Mouse (Mus musculus) lung, embryonic 16.5 days (tissue): Measurements from ENCODE around the gene Nhsl1. TPM values are rescaled to one million over a fixed set of nuclear protein-coding genes. Genes with fewer than 3 reads are reported as not detected.
A peak's percentile ranks its signal among the peaks of the same experiment; 100 is the strongest.
"Not testable (repeated sequence)": the region's sequence is repeated elsewhere in the genome, so short reads cannot be mapped to it uniquely, and the experiment has no call there.

Source experiments
- ATAC-seq: fragments of 200-750 bp; cut with Nextera tagmentation; 2 replicates; pipeline ENCODE4 v1.8.0; 2017; ENCODE audit warnings: low read depth, mild to moderate bottlenecking, moderate library complexity
- H3K27ac ChIP-seq: fragments of 300-500 bp; sonication (generic); 2 replicates; pipeline ENCODE4 v1.5.1; 2014; ENCODE audit warnings: mild to moderate bottlenecking, control low read depth, low read length
- H3K27me3 ChIP-seq: fragments of 300-500 bp; sonication (generic); 2 replicates; pipeline ENCODE4 v1.6.1; 2014; ENCODE audit warnings: low read depth, low read length, mixed read lengths; ENCODE audit not compliant: control insufficient read depth, insufficient read depth
- H3K36me3 ChIP-seq: fragments of 300-500 bp; sonication (generic); 2 replicates; pipeline ENCODE4 v1.6.1; 2014; ENCODE audit warnings: low read length; ENCODE audit not compliant: control insufficient read depth, insufficient read depth
- H3K4me1 ChIP-seq: fragments of 300-500 bp; sonication (generic); replicated peaks from 2 replicates; pipeline ENCODE4 v1.6.1; 2014; ENCODE audit warnings: low read length, mixed read lengths; ENCODE audit not compliant: control insufficient read depth, insufficient read depth
- H3K4me2 ChIP-seq: fragments of 300-500 bp; sonication (generic); 2 replicates; pipeline ENCODE4 v1.6.1; 2014; ENCODE audit warnings: low read depth, low read length, control low read depth
- H3K4me3 ChIP-seq: fragments of 300-500 bp; sonication (generic); 2 replicates; pipeline ENCODE4 v1.5.1; 2014; ENCODE audit warnings: mild to moderate bottlenecking, low read length, control low read depth
- H3K9ac ChIP-seq: fragments of 300-500 bp; sonication (generic); 2 replicates; pipeline ENCODE4 v1.6.1; 2014; ENCODE audit warnings: low read length, control low read depth
- H3K9me3 ChIP-seq: fragments of 300-500 bp; sonication (generic); 2 replicates; pipeline ENCODE4 v1.6.1; 2016; ENCODE audit warnings: low read length; ENCODE audit not compliant: control insufficient read depth
- WGBS: fragments of 180-500 bp; shearing (Covaris S2); extraction: QIAGEN DNeasy Blood & Tissue Kit; methylation state at CpG from one replicate; pipeline ENCODE4 v1.1.7; 2014; 5-methylcytosine and 5-hydroxymethylcytosine counted together
- polyA plus RNA-seq: library from polyadenylated mRNA; unstranded; fragments of >200 nt; fragmentation: Nextera tagmentation; extraction: Ambion mirVana; gene quantifications from 2 replicates; pipeline ENCODE4 v1.2.1, GENCODE M21; 2015

Gene Nhsl1
- polyA plus RNA-seq, 1 experiment from 2014 or later = 4.6 TPM

DNA sequence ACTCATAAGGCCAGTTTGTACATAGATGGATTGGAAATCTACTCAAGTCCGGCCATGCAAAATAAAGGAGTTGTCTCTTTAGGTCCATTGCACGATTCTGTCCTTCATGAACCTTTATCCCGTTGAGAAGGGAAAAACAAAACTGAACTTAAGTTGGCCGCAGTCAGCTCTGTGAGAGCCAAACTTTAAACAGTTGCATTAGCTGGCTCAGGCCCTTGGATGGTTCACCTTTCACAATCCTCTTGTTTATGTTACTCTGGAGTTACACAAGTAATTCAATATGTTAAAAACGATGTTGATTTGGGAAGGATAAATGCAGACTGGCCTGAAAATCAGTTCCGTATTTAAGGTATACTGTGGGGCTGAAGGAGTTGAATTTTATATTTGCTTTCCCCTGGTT lies 116.7 kb downstream of the Nhsl1 start:
- 48% methylated on average over 6 of the region's 6 CpGs for WGBS
- H3K27ac ChIP-seq = peak overlapping the region; percentile 7; the same call in 1 of the 2 replicates

DNA sequence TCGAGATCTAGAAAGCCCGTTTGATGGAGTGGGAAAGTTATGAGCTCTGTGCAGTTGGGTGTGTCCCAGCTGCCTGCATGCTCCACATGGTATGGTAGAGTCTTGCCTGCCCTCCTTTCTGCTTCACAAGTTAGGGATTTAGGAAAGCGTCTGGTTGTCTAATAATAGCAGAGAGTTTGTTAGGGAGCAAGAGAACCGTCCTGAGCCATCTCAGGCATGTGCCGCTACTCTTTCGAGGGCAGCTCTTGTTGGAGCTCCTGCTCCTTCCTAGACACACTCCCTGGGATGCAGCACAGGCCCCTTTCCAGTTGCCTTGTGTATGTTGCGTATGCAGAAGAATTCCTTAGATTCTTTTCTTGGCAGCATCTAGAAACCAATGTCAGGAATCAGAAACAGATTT lies 117.2 kb downstream of the Nhsl1 start:
- no peaks in the 10 kb centered on the region for H3K27me3 ChIP-seq
- peak; percentile 51 for ATAC-seq
- 21% methylated on average over 7 of the region's 7 CpGs for WGBS
- no peak overlapping the region for H3K4me3 ChIP-seq
- no peaks in the 10 kb centered on the region for H3K9me3 ChIP-seq
- H3K4me2 ChIP-seq = no peak overlapping the region
- peaks cover 16% of the 10 kb centered on the region for H3K4me1 ChIP-seq
- H3K27ac ChIP-seq = peak overlapping the region; percentile 66
- H3K9ac ChIP-seq = no peak overlapping the region
- H3K36me3 ChIP-seq = no peaks in the 10 kb centered on the region

More for the DNA sequence above, 116.7 kb downstream of the Nhsl1 start:
- peaks cover 16% of the 10 kb centered on the region for H3K4me1 ChIP-seq
- no peaks in the 10 kb centered on the region for H3K27me3 ChIP-seq
- no peaks in the 10 kb centered on the region for H3K36me3 ChIP-seq
- ATAC-seq = peak; percentile 39
- no peaks in the 10 kb centered on the region for H3K9me3 ChIP-seq
- no peak overlapping the region for H3K9ac ChIP-seq
- H3K4me3 ChIP-seq = no peak overlapping the region
- H3K4me2 ChIP-seq = no peak overlapping the region

DNA sequence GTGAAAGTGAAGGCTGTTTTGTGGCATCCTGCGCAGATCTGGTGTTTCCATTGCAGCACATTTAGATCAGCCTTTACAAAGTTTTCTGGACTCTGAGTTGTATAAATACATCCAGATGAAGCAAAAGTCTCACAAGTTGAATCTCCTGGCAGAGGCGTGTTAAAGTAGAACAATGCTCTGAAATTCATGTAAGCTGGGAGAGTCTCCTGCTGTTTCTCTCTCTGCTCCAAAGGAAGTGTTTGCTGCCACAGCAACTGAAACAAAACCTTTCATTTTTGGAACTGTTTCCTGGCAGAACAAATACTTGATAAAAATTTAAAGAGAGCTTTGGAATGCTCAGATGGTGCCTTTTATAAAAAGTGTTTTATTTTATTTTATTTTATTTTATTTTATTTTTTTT lies 118.8 kb downstream of the Nhsl1 start:
- Histone ChIP-seq H3K27ac (peak overlapping the region; percentile 58; the same call in 1 of the 2 replicates), H3K9me3 (no peaks in the 10 kb centered on the region), H3K36me3 (no peaks in the 10 kb centered on the region), H3K4me1 (peaks cover 16% of the 10 kb centered on the region), H3K9ac (no peak overlapping the region), H3K4me2 (no peak overlapping the region), H3K4me3 (no peak overlapping the region), H3K27me3 (no peaks in the 10 kb centered on the region)
- 67% methylated on average over 2 of the region's 2 CpGs for WGBS
- ATAC-seq = no peak

DNA sequence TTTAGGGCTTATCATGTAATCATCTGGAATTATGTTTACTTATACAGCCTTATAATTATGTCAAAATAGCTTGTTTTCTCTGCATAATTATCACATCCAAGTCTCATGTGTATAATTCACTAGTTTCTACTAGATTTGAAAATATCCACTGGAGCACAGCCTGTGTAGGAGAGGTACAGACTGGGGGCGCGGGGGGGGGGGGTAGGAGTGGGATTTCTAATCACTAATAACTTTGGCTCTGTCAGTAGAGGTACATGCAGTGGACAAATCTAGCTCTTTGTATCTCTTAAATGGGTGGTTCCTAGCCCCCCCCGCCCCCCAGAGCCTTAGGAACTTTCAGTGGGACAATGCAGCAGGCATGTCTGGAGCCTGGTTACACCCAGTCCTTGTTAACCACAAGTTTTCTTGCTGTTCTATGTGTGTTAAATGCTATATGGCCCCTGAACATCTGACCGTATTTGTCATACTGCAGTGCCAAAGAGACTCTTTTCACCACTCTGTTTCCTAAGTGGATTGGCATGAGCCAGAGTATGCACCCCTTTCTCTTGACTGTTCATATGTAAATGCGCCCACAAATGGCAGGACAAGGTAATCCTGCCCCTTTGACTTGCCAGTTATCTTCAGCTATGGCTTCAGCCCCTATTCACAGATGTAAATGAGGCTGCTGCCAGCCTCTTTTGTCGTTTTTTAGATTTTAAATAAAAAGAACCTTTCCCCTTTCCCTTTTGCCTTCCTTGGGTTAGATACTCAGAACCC lies 127.0 kb downstream of the Nhsl1 start:
- Histone ChIP-seq H3K4me2 (no peak overlapping the region), H3K27ac (peak overlapping the region; percentile 12; the same call in 1 of the 2 replicates), H3K36me3 (no peaks in the 10 kb centered on the region), H3K27me3 (no peaks in the 10 kb centered on the region), H3K9ac (no peak overlapping the region), H3K4me1 (peaks cover 11% of the 10 kb centered on the region), H3K4me3 (no peak overlapping the region), H3K9me3 (no peaks in the 10 kb centered on the region)
- 45% methylated on average over 6 of the region's 6 CpGs for WGBS
- no peak for ATAC-seq

DNA sequence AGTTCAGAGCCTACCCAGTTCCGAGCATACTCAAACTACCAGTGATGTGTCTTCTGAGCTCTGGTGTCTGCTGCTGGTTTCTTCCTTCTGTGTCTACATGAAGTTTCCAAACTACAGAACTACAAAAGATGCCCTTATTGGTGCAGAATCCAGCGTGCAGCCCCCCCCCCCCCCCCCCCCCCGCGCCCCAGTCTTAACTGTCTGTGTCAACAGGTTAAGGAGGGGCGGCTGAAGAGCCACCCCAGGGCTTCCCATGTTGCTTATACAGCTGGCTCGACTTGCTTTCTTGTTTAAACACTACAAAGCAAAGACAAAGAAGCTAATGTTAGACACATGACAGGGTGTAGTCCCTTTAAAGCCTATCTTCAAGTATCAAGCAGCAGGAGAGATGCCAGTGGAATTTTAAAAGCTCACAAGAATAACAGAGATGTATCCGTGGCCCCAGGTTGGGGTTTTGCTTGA lies 127.6 kb downstream of the Nhsl1 start:
- 16% methylated on average over 5 of the region's 7 CpGs for WGBS

DNA sequence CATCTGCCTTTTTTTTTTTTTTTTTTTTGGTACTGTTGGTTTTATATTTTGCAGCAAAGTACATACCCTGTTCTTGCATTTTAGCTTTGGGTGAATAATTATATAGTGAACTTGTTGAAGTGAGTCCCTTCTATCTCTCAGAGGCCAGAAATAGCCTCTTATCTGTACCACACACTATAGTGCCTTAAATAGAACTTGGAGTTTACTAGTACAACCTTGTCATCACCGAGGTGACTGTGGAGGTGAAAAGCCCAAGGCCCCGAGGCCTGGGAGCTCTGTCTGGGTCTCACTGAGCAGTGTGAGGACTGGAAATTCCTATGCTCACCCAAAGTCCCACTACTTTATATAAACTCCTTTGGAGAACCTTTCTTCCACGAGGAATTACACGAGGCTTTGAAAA lies 128.5 kb downstream of the Nhsl1 start:
- Histone ChIP-seq H3K9ac (no peak overlapping the region), H3K36me3 (no peaks in the 10 kb centered on the region), H3K27me3 (no peaks in the 10 kb centered on the region), H3K9me3 (no peaks in the 10 kb centered on the region), H3K4me3 (no peak overlapping the region), H3K27ac (no peak overlapping the region), H3K4me2 (no peak overlapping the region), H3K4me1 (peaks cover 11% of the 10 kb centered on the region)
- no peak for ATAC-seq
- 30% methylated on average over 4 of the region's 4 CpGs for WGBS

More for the DNA sequence above, 127.6 kb downstream of the Nhsl1 start:
- no peak overlapping the region for H3K9ac ChIP-seq
- H3K36me3 ChIP-seq = no peaks in the 10 kb centered on the region
- no peaks in the 10 kb centered on the region for H3K27me3 ChIP-seq
- H3K9me3 ChIP-seq = no peaks in the 10 kb centered on the region
- H3K4me3 ChIP-seq = no peak overlapping the region
- H3K4me2 ChIP-seq = no peak overlapping the region
- peaks cover 11% of the 10 kb centered on the region for H3K4me1 ChIP-seq
- peak overlapping the region; percentile 22; the same call in 1 of the 2 replicates for H3K27ac ChIP-seq
- ATAC-seq = no peak

DNA sequence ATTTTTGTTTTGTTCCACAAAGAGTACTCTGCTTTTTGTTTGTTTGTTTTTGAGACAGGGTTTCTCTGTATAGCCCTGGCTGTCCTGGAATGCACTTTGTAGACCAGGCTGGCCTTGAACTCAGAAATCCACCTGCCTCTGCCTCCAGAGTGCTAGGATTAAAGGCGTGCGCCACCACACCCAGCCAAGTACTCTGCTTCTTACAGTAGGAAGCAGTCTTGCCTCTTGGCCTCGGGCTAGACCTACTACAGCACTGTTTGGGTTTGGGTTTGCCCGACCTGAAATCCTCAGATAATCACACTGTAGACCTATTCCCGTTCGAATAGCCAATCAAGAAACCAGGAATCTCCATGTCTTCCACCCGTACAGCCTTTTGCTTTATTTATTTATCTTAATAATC lies 130.1 kb downstream of the Nhsl1 start:
- not testable (repeated sequence) for H3K9ac ChIP-seq, H3K27ac ChIP-seq, H3K36me3 ChIP-seq, ATAC-seq, H3K4me2 ChIP-seq, H3K27me3 ChIP-seq, H3K9me3 ChIP-seq, H3K4me3 ChIP-seq
- peaks cover 11% of the 10 kb centered on the region for H3K4me1 ChIP-seq
- 74% methylated on average over 7 of the region's 7 CpGs for WGBS

DNA sequence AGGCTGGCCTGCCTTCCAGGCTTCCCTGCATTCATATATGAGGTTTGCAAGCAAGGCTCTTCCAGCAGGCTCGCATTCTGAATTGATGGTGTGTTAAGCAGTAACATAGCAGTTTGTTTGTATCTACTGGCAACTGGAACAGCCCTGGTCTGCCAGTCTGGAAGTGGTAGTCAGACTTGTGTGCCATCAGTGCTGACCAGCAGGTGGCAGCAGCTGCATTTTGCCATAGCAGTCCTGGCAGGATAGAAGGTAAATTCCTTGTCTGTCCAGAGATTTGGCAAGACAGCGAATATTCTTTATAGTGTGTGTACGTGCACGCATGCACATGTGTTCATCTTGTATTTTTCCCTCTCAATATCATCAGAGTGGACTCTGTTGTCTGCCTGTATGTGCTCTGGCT lies 134.6 kb downstream of the Nhsl1 start:
- ATAC-seq = peak; percentile 91
- Histone ChIP-seq H3K27ac (no peak overlapping the region), H3K27me3 (no peaks in the 10 kb centered on the region), H3K4me1 (no peaks in the 10 kb centered on the region), H3K9ac (no peak overlapping the region), H3K4me2 (no peak overlapping the region), H3K9me3 (no peaks in the 10 kb centered on the region), H3K4me3 (no peak overlapping the region), H3K36me3 (no peaks in the 10 kb centered on the region)
- 13% methylated on average over 4 of the region's 4 CpGs for WGBS

DNA sequence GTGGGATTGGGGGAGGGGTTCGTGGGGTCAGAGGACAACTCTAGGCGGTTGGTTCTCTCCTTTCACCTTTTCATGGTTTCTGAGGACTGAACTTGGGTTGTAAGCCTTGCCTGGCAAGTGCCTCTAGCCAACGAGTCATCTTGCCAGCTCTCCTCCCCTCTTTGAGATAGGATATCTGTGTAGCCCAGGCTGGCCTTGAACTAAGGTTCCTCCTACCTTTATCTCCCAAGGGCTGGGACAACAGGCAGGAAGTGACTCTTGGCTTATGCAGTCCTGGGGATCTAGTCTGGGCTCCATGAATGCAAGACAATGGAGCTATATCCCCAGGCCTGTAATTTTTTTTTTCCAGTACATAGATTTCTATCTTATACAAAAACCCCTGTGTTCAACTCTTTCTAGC lies 135.4 kb downstream of the Nhsl1 start:
- Histone ChIP-seq H3K27ac (no peak overlapping the region), H3K4me3 (no peak overlapping the region), H3K4me2 (no peak overlapping the region), H3K9me3 (no peaks in the 10 kb centered on the region), H3K36me3 (no peaks in the 10 kb centered on the region), H3K27me3 (no peaks in the 10 kb centered on the region), H3K4me1 (no peaks in the 10 kb centered on the region), H3K9ac (no peak overlapping the region)
- ATAC-seq = no peak
- 74% methylated on average over 3 of the region's 3 CpGs for WGBS
